Mouse (Mus musculus): ENCODE results near the gene Fbxl13. TPM values are rescaled to one million over a fixed set of nuclear protein-coding genes. Genes with fewer than 3 reads are reported as not detected.

The Fbxl13 gene
- total and polyA plus RNA-seq, 3 experiments: 0.14 to 0.30 (median 0.19) TPM

GRCm38 (mm10) chr5:21663081-21663480 is 17.6 kb upstream of the Fbxl13 start:
- DNase-seq (ENCODE audit: extremely low read depth): no peak
- no peaks in the 10 kb centered on the region for H3K9me3 ChIP-seq (replicated peaks; ENCODE audit: low read length)
- H3K36me3 ChIP-seq (replicated peaks in 1 of 2; ENCODE audit: control insufficient read depth in 1 of 2, insufficient read depth in 1 of 2, low read length in 1 of 2): peaks cover 17 to 42% of the 10 kb centered on the region in 2 experiments
- H3K4me1 ChIP-seq (ENCODE audit: control insufficient read depth in 1 of 2, insufficient read depth in 2 of 2): peaks cover 3 to 13% of the 10 kb centered on the region in 2 experiments
- no peak overlapping the region for H3K4me3 ChIP-seq (replicated peaks in 1 of 3; ENCODE audit: low read depth in 2 of 3, low read length in 2 of 3, poor library complexity in 1 of 3)
- H3K79me2 ChIP-seq (replicated peaks; ENCODE audit: control insufficient read depth, extremely low read depth, insufficient read depth, poor library complexity, severe bottlenecking): no peaks in the 10 kb centered on the region
- H3K4me2 ChIP-seq (ENCODE audit: insufficient read depth, low read depth, poor library complexity, severe bottlenecking): no peak overlapping the region
- TF ChIP-seq MEF2A (IDR thresholded peaks at IDR 0.05; ENCODE audit: borderline replicate concordance, low read depth, low read length) (no peak), IRF4 (IDR thresholded peaks at IDR 0.05; ENCODE audit: low read depth, low read length) (no peak), SMC3 (IDR thresholded peaks at IDR 0.05; ENCODE audit: low read depth, low read length) (no peak), NELFE (IDR thresholded peaks at IDR 0.05; ENCODE audit: low read depth, low read length) (no peak), RCOR1 (conservative IDR thresholded peaks at IDR 0.05; ENCODE audit: low read depth, low read length) (no peak), PAX5 (IDR thresholded peaks at IDR 0.05; ENCODE audit: low read length) (no peak), MAFK (IDR thresholded peaks at IDR 0.05; ENCODE audit: insufficient replicate concordance, low read length) (no peak), ZMIZ1 (IDR thresholded peaks at IDR 0.05; ENCODE audit: low read depth, low read length) (no peak), POLR2AphosphoS2 (IDR thresholded peaks at IDR 0.05; ENCODE audit: low read depth, low read length) (no peak), RAD21 (IDR thresholded peaks at IDR 0.05; ENCODE audit: low read depth, low read length) (no peak), GABPA (IDR thresholded peaks at IDR 0.05; ENCODE audit: insufficient replicate concordance, low read depth, low read length) (no peak), E2F4 (IDR thresholded peaks at IDR 0.05; ENCODE audit: insufficient replicate concordance, low read depth, low read length) (no peak)
- dilution Hi-C loops (cut with MboI; ENCODE audit: extremely low pct_ligation_motif_present, extremely low pct_unique_long_range_greater_than_20kb, low sequenced_read_pairs): no loop called here
- no peak overlapping the region for H3K9ac ChIP-seq (ENCODE audit: insufficient read depth, low read depth)
- H3K27ac ChIP-seq (ENCODE audit: insufficient read depth, low read depth): no peak overlapping the region
- H3K27me3 ChIP-seq (replicated peaks): no peaks in the 10 kb centered on the region
- in situ Hi-C loops (cut with MboI; ENCODE audit: low pct_ligation_motif_present, low pct_unique_long_range_greater_than_20kb, low sequenced_read_pairs): no loop called here

- H3K27me3 ChIP-seq (replicated peaks): no peaks in the 10 kb centered on the region
- no peak overlapping the region for H3K4me3 ChIP-seq (replicated peaks in 1 of 3; ENCODE audit: low read depth in 2 of 3, low read length in 2 of 3, poor library complexity in 1 of 3)
- H3K9ac ChIP-seq (ENCODE audit: insufficient read depth, low read depth): no peak overlapping the region
- no peaks in the 10 kb centered on the region for H3K79me2 ChIP-seq (replicated peaks; ENCODE audit: control insufficient read depth, extremely low read depth, insufficient read depth, poor library complexity, severe bottlenecking)
- in situ Hi-C loops (cut with MboI; ENCODE audit: low pct_ligation_motif_present, low pct_unique_long_range_greater_than_20kb, low sequenced_read_pairs) (no loop called here), dilution Hi-C loops (cut with MboI; ENCODE audit: extremely low pct_ligation_motif_present, extremely low pct_unique_long_range_greater_than_20kb, low sequenced_read_pairs) (no loop called here)
- H3K4me2 ChIP-seq (ENCODE audit: insufficient read depth, low read depth, poor library complexity, severe bottlenecking): no peak overlapping the region
- no peak overlapping the region for H3K27ac ChIP-seq (ENCODE audit: insufficient read depth, low read depth)
- H3K9me3 ChIP-seq (replicated peaks; ENCODE audit: low read length): no peaks in the 10 kb centered on the region
- no peak for TF ChIP-seq MXI1 (IDR thresholded peaks at IDR 0.05; ENCODE audit: low read depth, low read length)
- TF ChIP-seq JUND (conservative IDR thresholded peaks at IDR 0.05; ENCODE audit: low read depth, low read length): no peak
- TF ChIP-seq ETS1 (conservative IDR thresholded peaks at IDR 0.05; ENCODE audit: low read depth, low read length): no peak
- no peak for TF ChIP-seq NELFE (IDR thresholded peaks at IDR 0.05; ENCODE audit: low read depth, low read length)
- peaks cover 24 to 55% of the 10 kb centered on the region in 2 experiments for H3K36me3 ChIP-seq (replicated peaks in 1 of 2; ENCODE audit: control insufficient read depth in 1 of 2, insufficient read depth in 1 of 2, low read length in 1 of 2)
- DNase-seq (ENCODE audit: extremely low read depth): no peak
- peaks cover 3 to 17% of the 10 kb centered on the region in 2 experiments for H3K4me1 ChIP-seq (ENCODE audit: control insufficient read depth in 1 of 2, insufficient read depth in 2 of 2)
These were observed 15.4 kb upstream of the Fbxl13 start for GRCm38 (mm10) chr5:21660850-21661249.

Data from CH12.LX (cell line).